ENCODE assay signal across 10 mouse cellular contexts in genomic region chr16:33191671-33192091, GRCm38 (mm10). TPM values are rescaled to one million over a fixed set of nuclear protein-coding genes. Genes with fewer than 3 reads are reported as not detected.
A peak's percentile ranks its signal among the peaks of the same experiment; 100 is the strongest.
DNase-seq lines count a peak whose midpoint lies in the region; ATAC-seq and TF ChIP-seq lines count a peak whose summit lies in the region.
"Had no signal": no experiment of that assay in that cellular context is flagged by ENCODE, and none has a peak within 500 bp of the region (broad histone marks: within the 10 kb centered on the region; RNA-seq: fewer than 3 reads in every experiment).

No protein-coding gene starts in this region.

- no peaks in the 10 kb centered on the region for H3K27me3 ChIP-seq in stomach, embryonic 15.5 days (replicated peaks)
- no peaks in the 10 kb centered on the region for H3K27me3 ChIP-seq in forebrain, embryonic 11.5 days (ENCODE audit: control insufficient read depth, insufficient read depth, low read length)
- H3K27me3 ChIP-seq: embryonic facial prominence, embryonic 15.5 days had no signal

- no peaks in the 10 kb centered on the region for H3K9me3 ChIP-seq in stomach, embryonic 15.5 days
- no peaks in the 10 kb centered on the region for H3K9me3 ChIP-seq in forebrain, embryonic 11.5 days (ENCODE audit: control insufficient read depth, low read length)
- H3K9me3 ChIP-seq: embryonic facial prominence, embryonic 15.5 days had no signal

- no peak overlapping the region for H3K9ac ChIP-seq in stomach, embryonic 15.5 days
- H3K9ac ChIP-seq in forebrain, embryonic 11.5 days (ENCODE audit: low read length) = no peak overlapping the region
- H3K9ac ChIP-seq: embryonic facial prominence, embryonic 15.5 days had no signal

- peak; percentile 36 for DNase-seq in gastrocnemius, adult 2 months
- DNase-seq in gastrocnemius, adult 8-10 months (ENCODE audit: low spot score in 2 of 2) = no peak
- DNase-seq in ovary, adult 18-20 months (ENCODE audit: low spot score) = peak; percentile 57
- DNase-seq in ovary, postnatal 10 days (ENCODE audit: low spot score) = no peak
- DNase-seq in kidney, postnatal 25 days = peak; percentile 69 to 85
- DNase-seq in forebrain, embryonic 11.5 days (ENCODE audit: low spot score) = no peak
- DNase-seq: cerebellum, adult 11-12 months had no signal

- peak overlapping the region; percentile 74 for H3K27ac ChIP-seq in gastrocnemius, adult 2 months
- peak overlapping the region; percentile 16; the same call in 1 of the 2 replicates for H3K27ac ChIP-seq in stomach, embryonic 15.5 days
- H3K27ac ChIP-seq in forebrain, embryonic 11.5 days (ENCODE audit: low read depth, low read length) = no peak overlapping the region
- H3K27ac ChIP-seq: embryonic facial prominence, embryonic 15.5 days had no signal

- no peak for ATAC-seq in stomach, embryonic 15.5 days (ENCODE audit: insufficient read depth, low FRiP score, low read depth)
- no peak for ATAC-seq in forebrain, embryonic 11.5 days (replicated peaks; ENCODE audit: low FRiP score)
- ATAC-seq in megakaryocyte progenitor cell, adult 5-6 weeks (replicated peaks; ENCODE audit: poor library complexity) = no peak

- 78% methylated on average over 2 of the region's 2 CpGs for WGBS in stomach, embryonic 15.5 days
- WGBS in forebrain, embryonic 11.5 days = 83% methylated on average over 2 of the region's 2 CpGs

- TF ChIP-seq CTCF in gastrocnemius, adult 2 months (IDR thresholded peaks at IDR 0.05) = no peak

- intact Hi-C loops in gastrocnemius, adult 2 months (cut with DNase I) = no loop called here

- peaks cover 4% of the 10 kb centered on the region; the same call in 1 of the 2 replicates for H3K36me3 ChIP-seq in stomach, embryonic 15.5 days
- H3K36me3 ChIP-seq in forebrain, embryonic 11.5 days (ENCODE audit: control insufficient read depth, insufficient read depth, low read length) = no peaks in the 10 kb centered on the region
- H3K36me3 ChIP-seq: embryonic facial prominence, embryonic 15.5 days had no signal

- no peak overlapping the region for H3K4me2 ChIP-seq in stomach, embryonic 15.5 days
- H3K4me2 ChIP-seq in forebrain, embryonic 11.5 days (ENCODE audit: low read depth, low read length, severe bottlenecking) = no peak overlapping the region
- H3K4me2 ChIP-seq: embryonic facial prominence, embryonic 15.5 days had no signal

- peaks cover 19% of the 10 kb centered on the region for H3K4me1 ChIP-seq in stomach, embryonic 15.5 days
- 0 out of 2 replicates have a peak, but pooled peaks cover 2% of the 10 kb centered on the region for H3K4me1 ChIP-seq in forebrain, embryonic 11.5 days (replicated peaks; ENCODE audit: control insufficient read depth, insufficient read depth, low read length)

- H3K4me3 ChIP-seq in gastrocnemius, adult 2 months = peak overlapping the region; percentile 41
- H3K4me3 ChIP-seq in stomach, embryonic 15.5 days (replicated peaks) = no peak overlapping the region
- H3K4me3 ChIP-seq in forebrain, embryonic 11.5 days (ENCODE audit: low read depth, low read length) = no peak overlapping the region
- H3K4me3 ChIP-seq: embryonic facial prominence, embryonic 15.5 days had no signal

RNA-seq across cellular contexts. Expression of gene Osbpl11, which starts 6.8 kb away (rescaled TPM):
- total RNA-seq in gastrocnemius, adult 2 months (2021) = 10 to 100 TPM; 15.5 to 15.6 TPM
- 10 to 100 TPM; 12.2 to 15.4 (median 15.0) TPM for total RNA-seq in gastrocnemius, adult 8-10 months (2022)
- 14.9 and 16.6 TPM in 2 replicates for polyA plus RNA-seq in stomach, embryonic 15.5 days (2015; fragmentation: Nextera tagmentation; extraction: Ambion mirVana)
- 26.2 and 26.7 TPM in 2 replicates for polyA plus RNA-seq in forebrain, embryonic 11.5 days (2014; fragmentation: Nextera tagmentation; extraction: Ambion mirVana)
- total RNA-seq in megakaryocyte progenitor cell, adult 5-6 weeks (2015) = 8.7 and 9.3 TPM in 2 replicates
- total RNA-seq in megakaryocyte progenitor cell, adult 5-6 weeks (2017) = 17.2 and 17.7 TPM in 2 replicates

RNA-seq across cellular contexts. Expression of gene Snx4, which starts 59.6 kb away (rescaled TPM):
- total RNA-seq in gastrocnemius, adult 2 months (2021) = 10 to 100 TPM; 12.6 to 15.2 TPM
- total RNA-seq in gastrocnemius, adult 8-10 months (2022) = 10 to 100 TPM; 10.5 to 12.2 (median 11.3) TPM
- 78.5 and 82.8 TPM in 2 replicates for polyA plus RNA-seq in stomach, embryonic 15.5 days (2015; fragmentation: Nextera tagmentation; extraction: Ambion mirVana)
- 73.7 and 75.5 TPM in 2 replicates for polyA plus RNA-seq in forebrain, embryonic 11.5 days (2014; fragmentation: Nextera tagmentation; extraction: Ambion mirVana)
- total RNA-seq in megakaryocyte progenitor cell, adult 5-6 weeks (2015) = 71.2 TPM in 2 replicates
- total RNA-seq in megakaryocyte progenitor cell, adult 5-6 weeks (2017) = 76.7 and 86.1 TPM in 2 replicates

Comparison
In these comparisons a context has a peak if more than half of its experiments do, and no peak if none do; other contexts are left out.
1. DNase-seq: peak in gastrocnemius, adult 2 months (single experiment), ovary, adult 18-20 months (single experiment) and kidney, postnatal 25 days (2 of 2); none in gastrocnemius, adult 8-10 months (0 of 2), ovary, postnatal 10 days (single experiment) and forebrain, embryonic 11.5 days (single experiment).
2. RNA of gene Snx4, which starts 59.6 kb away (total RNA-seq): 71.2 to 86.1 TPM in megakaryocyte progenitor cell, adult 5-6 weeks; 12.6 to 15.2 TPM in gastrocnemius, adult 2 months and 10.5 to 12.2 TPM in gastrocnemius, adult 8-10 months; every median in the first group is over 4 times any median in the second.